Mouse (Mus musculus) hindbrain, postnatal 0 days (tissue): ENCODE results near the gene Degs1. TPM values are rescaled to one million over a fixed set of nuclear protein-coding genes. Genes with fewer than 3 reads are reported as not detected.

Source experiments
- ATAC-seq: fragments of 200-750 bp; cut with Nextera tagmentation; 2 replicates; pipeline ENCODE4 v1.8.0; 2017; ENCODE audit warnings: mild to moderate bottlenecking, moderate TSS enrichment, moderate library complexity
- DNase-seq: peaks from one replicate; pipeline ENCODE4 v3.0.0-alpha.2; 2015; ENCODE audit warnings: low spot score
- H3K27ac ChIP-seq: fragments of 300-500 bp; sonication (generic); 2 replicates; pipeline ENCODE4 v1.5.1; 2014; ENCODE audit warnings: mild to moderate bottlenecking
- H3K27me3 ChIP-seq: fragments of 300-500 bp; sonication (generic); 2 replicates; pipeline ENCODE4 v1.6.1; 2014; ENCODE audit warnings: low read length, mixed read lengths; ENCODE audit not compliant: insufficient read depth
- H3K36me3 ChIP-seq: fragments of 300-500 bp; sonication (generic); 2 replicates; pipeline ENCODE4 v1.6.1; 2014; ENCODE audit warnings: low read length, mixed read lengths; ENCODE audit not compliant: insufficient read depth
- H3K4me1 ChIP-seq: fragments of 300-500 bp; sonication (generic); 2 replicates; pipeline ENCODE4 v1.6.1; 2014; ENCODE audit warnings: antibody characterized with exemption, low read length, mixed read lengths; ENCODE audit not compliant: insufficient read depth
- H3K4me2 ChIP-seq: fragments of 300-500 bp; sonication (generic); 2 replicates; pipeline ENCODE4 v1.6.1; 2014; ENCODE audit warnings: low read depth, mild to moderate bottlenecking, low read length, moderate library complexity, mixed read lengths
- H3K4me3 ChIP-seq: fragments of 300-500 bp; sonication (generic); 2 replicates; pipeline ENCODE4 v1.5.1; 2014; ENCODE audit warnings: low read length
- H3K9ac ChIP-seq: fragments of 300-500 bp; sonication (generic); replicated peaks from 2 replicates; pipeline ENCODE4 v1.6.1; 2014; ENCODE audit warnings: mild to moderate bottlenecking, low read length, moderate library complexity, mixed read lengths
- H3K9me3 ChIP-seq: fragments of 300-500 bp; sonication (generic); 2 replicates; pipeline ENCODE4 v1.6.1; 2016; ENCODE audit warnings: low read length, mixed read lengths
- CTCF ChIP-seq: IDR thresholded peaks from 2 replicates; pipeline ENCODE4 v1.5.1; 2016; ENCODE audit warnings: antibody characterized with exemption, control low read depth, low read depth
- WGBS: fragments of 180-500 bp; shearing (Covaris S2); extraction: QIAGEN DNeasy Blood & Tissue Kit; methylation state at CpG from one replicate; pipeline ENCODE4 v1.1.7; 2014; 5-methylcytosine and 5-hydroxymethylcytosine counted together
- polyA plus RNA-seq: library from polyadenylated mRNA; unstranded; fragments of >200 nt; fragmentation: Nextera tagmentation; extraction: Ambion mirVana; gene quantifications from 2 replicates; pipeline ENCODE4 v1.2.1, GENCODE M21; 2015
- total RNA-seq: library from RNA; depleted of rRNA; stranded (reverse); fragments of >200 nt; gene quantifications from 2 replicates; pipeline ENCODE4 v1.2.3, GENCODE M21; 2014

Gene Degs1
- total and polyA plus RNA-seq, 2 experiments from 2014 or later: 101 to 135 TPM

GRCm38 (mm10) chr1:182310316-182310715 is 27.7 kb upstream of the Degs1 start:
- Histone ChIP-seq H3K4me2 (no peak overlapping the region), H3K9me3 (no peaks in the 10 kb centered on the region), H3K4me3 (no peak overlapping the region), H3K36me3 (peaks cover 4% of the 10 kb centered on the region; the same call in 1 of the 2 replicates), H3K4me1 (no peaks in the 10 kb centered on the region), H3K9ac (no peak overlapping the region), H3K27me3 (no peaks in the 10 kb centered on the region), H3K27ac (no peak overlapping the region)
- WGBS: 89% methylated on average over 2 of the region's 2 CpGs
- TF ChIP-seq CTCF: no peak
- ATAC-seq (no peak), DNase-seq (no peak)

GRCm38 (mm10) chr1:182309403-182309802 is 26.8 kb upstream of the Degs1 start:
- 73% methylated on average over 5 of the region's 5 CpGs for WGBS
- Histone ChIP-seq H3K4me3 (no peak overlapping the region), H3K27me3 (no peaks in the 10 kb centered on the region), H3K4me1 (no peaks in the 10 kb centered on the region), H3K27ac (no peak overlapping the region), H3K9ac (no peak overlapping the region), H3K4me2 (no peak overlapping the region), H3K9me3 (no peaks in the 10 kb centered on the region), H3K36me3 (no peaks in the 10 kb centered on the region)
- ATAC-seq (no peak), DNase-seq (no peak)
- no peak for TF ChIP-seq CTCF

- H3K9ac ChIP-seq: no peak overlapping the region
- no peaks in the 10 kb centered on the region for H3K27me3 ChIP-seq
- 88% methylated on average over 5 of the region's 5 CpGs for WGBS
- no peak overlapping the region for H3K4me2 ChIP-seq
- TF ChIP-seq CTCF: no peak
- H3K36me3 ChIP-seq: no peaks in the 10 kb centered on the region
- no peaks in the 10 kb centered on the region for H3K4me1 ChIP-seq
- H3K9me3 ChIP-seq: no peaks in the 10 kb centered on the region
- ATAC-seq: no peak
- no peak overlapping the region for H3K27ac ChIP-seq
- no peak for DNase-seq
- H3K4me3 ChIP-seq: no peak overlapping the region
Observed at GRCm38 (mm10) chr1:182302916-182303315, 20.3 kb upstream of the Degs1 start.

GRCm38 (mm10) chr1:182302176-182302870 is 19.7 kb upstream of the Degs1 start:
- no peak for DNase-seq
- Histone ChIP-seq H3K27me3 (no peaks in the 10 kb centered on the region), H3K9ac (no peak overlapping the region), H3K9me3 (no peaks in the 10 kb centered on the region), H3K4me3 (no peak overlapping the region), H3K4me2 (no peak overlapping the region), H3K27ac (no peak overlapping the region), H3K4me1 (no peaks in the 10 kb centered on the region), H3K36me3 (no peaks in the 10 kb centered on the region)
- no peak for ATAC-seq
- TF ChIP-seq CTCF: no peak
- WGBS: 84% methylated on average over 6 of the region's 6 CpGs

GRCm38 (mm10) chr1:182297821-182298220 is 15.2 kb upstream of the Degs1 start:
- H3K4me3 ChIP-seq: no peak overlapping the region
- ATAC-seq (no peak), DNase-seq (no peak)
- no peak overlapping the region for H3K9ac ChIP-seq
- 95% methylated on average over 5 of the region's 5 CpGs for WGBS
- no peaks in the 10 kb centered on the region for H3K9me3 ChIP-seq
- H3K36me3 ChIP-seq: no peaks in the 10 kb centered on the region
- TF ChIP-seq CTCF: no peak
- H3K4me2 ChIP-seq: no peak overlapping the region
- H3K27me3 ChIP-seq: no peaks in the 10 kb centered on the region
- H3K4me1 ChIP-seq: no peaks in the 10 kb centered on the region
- H3K27ac ChIP-seq: no peak overlapping the region

GRCm38 (mm10) chr1:182297246-182297645 is 14.6 kb upstream of the Degs1 start:
- no peak overlapping the region for H3K27ac ChIP-seq
- WGBS: 18% methylated on average over 3 of the region's 3 CpGs
- DNase-seq (no peak), ATAC-seq (no peak)
- no peak overlapping the region for H3K9ac ChIP-seq
- no peak overlapping the region for H3K4me3 ChIP-seq
- H3K4me2 ChIP-seq: no peak overlapping the region
- no peaks in the 10 kb centered on the region for H3K9me3 ChIP-seq
- no peaks in the 10 kb centered on the region for H3K27me3 ChIP-seq
- no peak for TF ChIP-seq CTCF
- H3K4me1 ChIP-seq: no peaks in the 10 kb centered on the region
- H3K36me3 ChIP-seq: no peaks in the 10 kb centered on the region

GRCm38 (mm10) chr1:182296816-182297215 is 14.2 kb upstream of the Degs1 start:
- Histone ChIP-seq H3K36me3 (no peaks in the 10 kb centered on the region), H3K4me1 (no peaks in the 10 kb centered on the region), H3K9me3 (no peaks in the 10 kb centered on the region), H3K4me2 (no peak overlapping the region), H3K27ac (no peak overlapping the region), H3K9ac (no peak overlapping the region), H3K4me3 (no peak overlapping the region), H3K27me3 (no peaks in the 10 kb centered on the region)
- no peak for TF ChIP-seq CTCF
- no peak for DNase-seq
- ATAC-seq: no peak
- WGBS: 56% methylated on average over 6 of the region's 6 CpGs
